Mouse (Mus musculus) urinary bladder, postnatal 4 days (tissue): Measurements from ENCODE around the gene Tmed1.
"Not testable (repeated sequence)": the region's sequence is repeated elsewhere in the genome, so short reads cannot be mapped to it uniquely, and the experiment has no call there.

Experiments
- DNase-seq, 2 experiments: peaks; one replicate each; pipeline ENCODE4 v3.0.0; 2021 to 2022; ENCODE audit warnings: low spot score in 2 of 2

Tmed1 gene

DNA sequence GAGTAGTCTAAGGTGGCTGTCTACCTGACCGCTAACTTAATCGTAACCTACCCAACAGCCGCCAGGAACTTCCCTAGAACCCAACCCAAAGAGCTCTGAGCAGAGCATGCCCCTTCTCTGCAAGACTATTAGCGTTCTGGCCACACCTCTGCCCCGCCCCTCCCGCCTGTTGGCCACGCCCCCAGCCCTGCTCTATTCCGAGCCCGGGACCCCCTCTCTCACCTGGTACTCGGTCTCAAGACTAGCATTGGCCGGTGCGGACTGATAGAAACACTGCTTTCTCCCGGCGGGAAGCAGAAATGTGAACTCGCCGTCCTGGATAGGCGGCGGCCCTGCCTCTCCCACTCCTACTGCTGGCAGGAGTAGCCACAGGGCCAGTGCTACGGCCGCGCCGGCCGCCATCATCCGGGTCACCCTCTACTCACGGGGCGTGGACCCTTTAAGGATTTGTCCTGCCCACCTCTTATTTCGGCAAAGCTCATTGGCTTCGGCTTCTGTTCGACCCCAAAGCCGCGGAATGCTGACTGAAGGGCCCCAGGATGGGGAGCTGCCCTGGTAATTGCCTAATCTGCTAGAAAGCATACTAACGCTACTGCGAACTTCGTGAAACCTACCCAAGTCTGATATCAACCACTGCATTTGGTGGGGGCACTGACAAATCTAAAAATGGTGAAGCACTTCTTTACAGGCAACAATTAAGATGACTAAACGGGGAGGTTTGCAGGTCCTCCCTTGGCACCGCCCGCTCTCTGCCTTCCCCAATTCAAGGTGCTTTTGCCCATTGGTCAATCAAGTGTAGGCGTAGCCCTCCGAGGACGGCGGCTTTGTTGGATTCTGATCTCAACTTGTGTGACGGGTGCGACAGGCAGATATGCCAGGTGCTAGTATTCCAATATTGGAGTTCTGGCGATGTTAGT is at the start of gene Tmed1:
Tmed1 (minus strand) TSS at position 481 of the 917 bp plus-strand sequence.
- DNase-seq, result peak; percentile 92 to 93

DNA sequence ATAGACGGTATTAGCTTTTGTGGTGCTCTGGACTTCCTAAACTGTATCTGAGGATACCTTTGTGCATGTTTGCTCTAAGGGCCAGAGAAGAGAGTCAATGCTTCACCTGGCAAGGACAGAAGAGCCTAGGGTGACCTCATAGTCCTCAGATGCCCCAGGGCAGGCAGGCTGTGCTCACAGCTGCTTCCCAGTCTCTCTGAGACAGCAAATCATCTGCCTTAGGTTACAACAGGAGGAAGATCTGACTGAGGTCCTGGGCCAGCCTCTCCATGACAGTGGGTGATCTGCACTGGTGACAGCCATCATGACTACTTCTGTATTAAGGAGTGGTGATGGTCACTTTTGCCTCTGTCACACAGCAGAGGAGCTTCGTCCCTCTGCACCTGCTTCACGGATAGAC is 49.1 kb upstream of the Tmed1 start:
- DNase-seq, result no peak

DNA sequence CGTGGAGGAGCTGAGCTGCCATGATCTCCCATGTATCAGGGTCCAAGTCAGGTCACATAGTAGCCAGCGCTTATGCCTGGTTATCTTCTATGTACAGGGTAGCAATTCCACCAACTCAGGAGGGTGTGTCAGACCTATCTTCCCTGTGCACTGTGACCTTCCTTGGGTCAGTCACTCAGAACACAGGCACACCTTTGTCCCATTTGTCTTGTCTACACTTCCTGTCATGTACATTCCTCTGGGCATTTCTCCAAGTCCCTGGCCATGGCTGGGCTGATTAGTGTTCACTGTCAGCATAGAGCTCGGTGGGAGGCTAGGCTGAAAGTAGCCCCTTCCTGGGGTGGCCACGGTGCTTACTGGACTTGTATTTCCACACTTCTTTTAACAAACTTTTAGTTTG is 48.3 kb upstream of the Tmed1 start:
- DNase-seq, result no peak

DNA sequence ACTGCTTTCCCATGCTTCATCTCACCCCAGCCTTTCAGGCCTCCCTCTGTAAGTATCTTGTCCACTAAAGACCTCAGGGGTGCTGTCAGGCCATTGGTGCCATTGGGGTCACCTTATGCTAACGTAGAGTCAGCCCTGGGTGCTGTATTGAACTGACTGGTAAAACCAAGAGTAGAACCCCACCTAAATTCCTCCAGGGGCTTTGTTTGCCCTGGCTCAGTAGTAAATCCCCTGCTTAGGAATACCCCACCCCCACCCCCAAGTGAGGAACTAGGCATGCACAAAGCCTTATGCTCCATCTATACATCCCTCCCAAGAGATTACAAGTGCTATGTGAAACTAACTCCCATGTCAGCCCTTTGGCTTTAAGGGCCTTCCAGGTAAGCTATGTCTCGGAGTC is 47.5 kb upstream of the Tmed1 start:
- DNase-seq, result no peak

DNA sequence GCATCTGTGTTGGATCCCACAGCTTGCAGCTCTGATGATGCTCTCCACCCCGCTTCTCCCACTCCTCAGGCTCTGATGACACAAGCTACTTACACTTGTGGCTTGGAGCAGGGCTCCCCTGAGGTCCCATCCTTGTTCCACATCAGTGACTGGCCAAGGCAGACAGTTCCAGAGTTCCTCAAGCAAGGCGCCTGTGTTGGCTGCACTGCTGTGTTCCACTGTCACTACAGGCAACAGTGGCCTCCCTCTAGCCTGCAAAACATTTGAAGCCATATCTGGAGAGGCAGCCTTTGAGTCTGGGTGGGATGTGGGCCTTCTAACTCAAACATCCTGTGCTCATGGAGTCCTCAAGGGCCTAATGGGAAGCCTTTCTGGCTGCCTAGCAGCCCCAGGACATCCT is 46.9 kb upstream of the Tmed1 start:
- no peak for DNase-seq

DNA sequence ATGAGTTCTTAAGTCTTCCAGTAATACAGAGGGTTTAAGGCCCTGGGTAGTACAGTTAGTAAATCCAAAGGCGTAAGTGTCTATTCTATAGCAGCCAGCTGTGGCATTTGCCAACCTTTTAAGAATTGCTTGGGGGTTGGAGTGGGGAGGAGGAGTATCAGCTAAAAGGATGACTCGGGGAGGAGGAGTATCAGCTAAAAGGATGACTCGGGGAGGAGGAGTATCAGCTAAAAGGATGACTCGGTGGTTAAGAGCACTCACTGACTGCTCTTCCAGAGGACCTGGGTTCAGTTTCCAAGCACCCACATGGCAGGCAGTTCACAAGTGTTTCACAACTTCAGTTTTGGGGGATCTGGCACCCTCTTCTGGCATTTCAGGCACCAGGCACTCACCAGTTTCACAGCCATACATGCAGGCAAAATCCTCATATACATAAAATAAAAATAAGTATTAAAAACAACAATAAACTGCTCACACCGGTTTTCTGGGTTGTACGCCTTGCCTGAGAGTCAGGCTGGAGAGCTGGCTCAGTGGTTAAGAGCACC is 45.2 kb upstream of the Tmed1 start:
- DNase-seq, result no peak

DNA sequence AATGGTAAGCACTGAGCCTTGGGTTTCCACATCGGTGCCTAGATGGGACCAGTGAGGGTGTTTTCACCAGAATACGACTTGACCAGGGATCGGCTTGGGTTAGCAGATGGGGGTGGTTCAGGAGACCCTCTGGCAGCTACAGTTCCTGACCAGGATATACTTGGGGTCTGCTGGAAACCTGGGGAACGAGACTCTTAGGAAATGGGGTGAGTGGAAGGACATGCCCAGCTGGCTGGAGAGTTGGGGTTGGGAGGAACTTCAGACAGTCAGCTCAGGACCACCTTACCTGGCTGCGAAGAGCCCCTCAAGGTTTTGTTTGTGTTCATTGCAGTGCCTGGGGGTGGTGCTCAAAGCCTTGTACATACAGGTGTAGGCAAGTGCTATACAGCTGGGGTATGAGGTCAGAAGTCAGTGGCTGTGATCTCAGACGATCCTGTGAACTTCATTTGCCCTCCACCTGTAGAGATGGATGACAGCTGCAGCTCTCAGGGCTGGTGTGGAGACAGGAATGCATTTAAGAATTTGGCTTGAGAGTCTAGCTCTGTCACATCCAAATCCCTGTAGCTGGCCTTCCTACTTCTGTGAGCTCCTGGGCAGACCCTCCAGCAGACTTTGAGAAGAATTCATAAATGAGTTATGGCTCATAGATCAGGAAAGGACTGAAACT is 43.7 kb upstream of the Tmed1 start:
- DNase-seq, result no peak

DNA sequence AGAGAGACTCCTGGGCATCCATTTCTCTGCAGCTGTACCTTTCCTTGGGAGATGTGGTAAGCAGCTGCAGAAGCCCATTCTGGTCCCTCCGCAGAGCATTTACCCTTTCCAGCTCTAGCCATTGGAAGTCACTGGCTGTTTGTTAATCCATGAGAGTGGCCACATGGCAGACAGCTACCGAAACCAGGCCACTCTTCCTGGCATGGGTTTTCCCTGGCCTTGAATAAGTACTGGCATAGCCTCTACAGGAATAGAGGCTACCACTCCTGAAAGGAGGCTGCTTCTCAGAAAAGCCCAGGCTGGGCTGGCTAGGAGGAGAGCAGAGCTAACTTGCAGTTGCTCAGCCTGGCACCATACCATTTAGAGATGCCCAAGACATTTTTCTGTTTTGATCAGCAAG is 41.0 kb upstream of the Tmed1 start:
- no peak for DNase-seq

DNA sequence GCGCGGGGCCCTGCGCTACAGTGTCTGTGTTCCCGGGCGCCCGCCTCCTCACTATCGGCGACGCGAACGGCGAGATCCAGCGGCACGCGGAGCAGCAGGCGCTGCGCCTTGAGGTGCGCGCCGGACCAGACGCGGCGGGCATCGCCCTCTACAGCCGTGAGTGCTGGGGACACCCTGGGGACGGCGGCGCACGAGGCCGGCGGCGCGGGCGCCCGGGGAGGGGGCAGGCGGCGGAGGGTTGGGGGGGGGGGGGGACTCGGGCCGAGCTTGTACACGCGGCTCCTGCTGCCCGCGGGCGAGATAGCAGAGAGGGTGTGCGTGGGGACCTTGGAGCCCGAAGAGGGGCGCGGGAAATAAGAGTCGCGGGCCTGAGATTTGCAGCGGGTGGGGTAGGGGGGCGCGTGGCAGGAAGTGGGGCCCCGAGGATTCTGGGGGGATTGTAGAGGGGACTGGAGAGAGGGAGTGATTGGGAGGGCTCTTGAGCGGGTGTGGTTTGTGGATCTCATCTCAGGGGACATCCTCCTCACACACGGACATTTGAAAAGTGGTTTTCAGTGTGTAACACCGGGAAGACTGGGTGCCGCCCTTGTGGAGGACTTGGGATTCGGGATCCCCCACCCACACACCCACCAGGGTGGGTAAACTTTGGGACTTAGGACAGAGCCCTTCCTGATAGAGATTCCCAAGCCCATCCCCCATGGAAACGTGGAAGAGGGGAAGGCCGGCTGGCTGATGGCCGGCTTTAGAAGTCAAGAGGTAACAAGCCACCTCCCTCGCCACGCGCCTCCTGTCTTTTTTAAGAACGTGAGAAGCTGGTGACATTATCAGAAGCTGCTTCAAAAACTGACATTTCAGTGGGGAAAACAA is 37.3 kb upstream of the Tmed1 start:
- peak; percentile 25 to 65 for DNase-seq

DNA sequence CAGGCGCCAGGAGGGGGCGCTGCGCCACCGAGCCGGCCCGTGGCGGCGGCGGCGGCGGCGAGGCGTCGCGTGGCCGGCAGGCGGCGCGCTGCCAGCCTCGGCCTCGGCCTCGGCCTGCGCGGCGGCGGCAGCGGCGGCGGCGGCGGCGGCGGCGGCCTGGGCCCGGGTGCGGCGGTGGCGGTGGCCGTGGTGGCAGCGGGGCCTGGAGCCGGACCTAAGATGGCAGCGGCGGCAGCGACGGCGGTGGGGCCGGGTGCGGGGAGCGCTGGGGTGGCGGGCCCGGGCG is 36.7 kb upstream of the Tmed1 start, which contains the start of gene Carm1:
Carm1 (plus strand) TSS at position 106 of the 286 bp plus-strand sequence.
- DNase-seq, result no peak

DNA sequence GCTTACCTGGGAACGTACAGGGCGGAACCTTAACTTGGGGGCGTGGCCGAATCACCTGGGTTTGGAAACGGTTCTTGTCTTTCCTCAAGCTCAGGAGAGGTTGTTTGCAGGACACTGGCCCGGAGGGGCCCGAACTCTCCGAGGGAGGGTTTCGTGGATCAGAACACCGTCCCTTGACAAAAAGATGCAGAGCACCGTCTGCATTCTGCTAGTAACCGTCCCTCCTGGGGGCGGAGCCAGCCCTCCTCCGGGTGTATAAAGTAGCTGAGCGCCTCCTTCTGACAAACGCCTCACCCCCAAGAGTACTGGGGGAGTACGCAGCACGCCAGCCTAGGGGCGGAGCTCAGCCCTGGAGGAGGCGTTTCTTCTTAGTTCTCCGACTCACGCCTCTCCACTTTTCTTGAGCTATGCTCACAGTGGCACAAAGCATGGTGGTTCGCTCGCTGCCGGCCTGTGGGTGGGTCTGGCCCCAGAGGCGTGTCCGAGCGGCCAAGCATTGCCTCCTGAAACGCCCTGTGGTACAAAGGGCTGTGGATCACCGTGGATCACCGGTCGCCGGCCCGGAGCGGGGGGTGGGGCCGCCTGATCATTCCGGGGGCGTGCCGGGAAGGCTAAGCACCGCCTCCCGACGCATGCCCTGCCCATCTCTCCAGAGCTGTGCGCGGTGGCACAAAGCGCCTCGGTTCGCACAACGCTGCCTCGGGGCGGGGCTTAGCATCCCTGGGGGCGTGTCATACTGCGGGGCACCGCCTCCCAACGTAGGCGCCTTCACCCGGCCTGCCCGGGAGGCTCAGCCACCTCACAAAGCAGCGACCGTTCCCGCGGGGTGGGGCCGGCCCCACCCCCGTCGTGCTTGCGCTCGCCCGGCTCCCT is 36.1 kb upstream of the Tmed1 start:
- DNase-seq, result peak; percentile 99 to 100

DNA sequence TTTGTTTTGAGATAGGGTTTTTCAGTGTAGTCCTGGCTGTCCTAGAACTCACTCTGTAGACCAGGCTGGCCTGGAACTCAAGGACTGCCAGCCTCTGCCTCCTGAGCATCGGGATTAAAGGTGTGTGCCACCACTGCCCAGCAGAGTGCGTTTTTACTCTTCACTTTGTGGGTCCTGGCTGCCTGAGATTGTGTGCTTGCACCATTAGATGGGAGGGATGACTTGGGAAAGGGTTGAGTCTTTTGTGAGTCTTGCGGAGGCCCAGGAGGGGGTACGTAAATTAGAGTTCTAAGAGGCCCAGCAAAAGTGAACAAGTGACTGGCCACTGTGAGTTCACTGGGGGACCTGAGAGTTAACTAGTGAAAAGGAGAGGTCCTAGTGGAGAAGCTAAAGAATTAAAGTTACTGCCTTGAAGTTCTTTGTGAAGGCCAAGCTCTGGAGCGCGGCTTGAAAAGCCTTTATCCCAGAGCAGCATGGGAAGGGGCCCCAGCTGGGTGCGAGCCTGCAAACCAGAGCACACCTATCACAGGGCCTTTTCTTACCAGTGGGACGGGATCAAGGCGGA is 35.4 kb upstream of the Tmed1 start:
- no peak for DNase-seq

DNA sequence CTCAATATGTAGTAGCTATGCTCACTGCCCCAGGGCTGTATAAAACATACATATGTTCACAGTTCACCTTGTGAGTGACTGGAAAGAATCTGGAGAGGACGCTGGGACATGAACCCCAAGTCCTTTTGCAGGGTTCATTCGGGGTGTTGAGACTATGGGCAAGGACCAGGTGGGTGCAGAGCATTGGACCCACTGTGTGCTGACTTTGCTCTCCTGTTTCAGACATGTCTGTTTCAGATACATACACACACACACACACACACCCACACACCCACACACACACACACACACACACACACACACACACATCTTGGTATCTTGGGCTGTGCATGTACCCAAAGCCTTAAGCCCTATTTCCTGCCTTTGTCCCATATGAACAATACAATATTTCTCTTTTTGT is 31.9 kb upstream of the Tmed1 start:
- DNase-seq, result not testable (repeated sequence)

DNA sequence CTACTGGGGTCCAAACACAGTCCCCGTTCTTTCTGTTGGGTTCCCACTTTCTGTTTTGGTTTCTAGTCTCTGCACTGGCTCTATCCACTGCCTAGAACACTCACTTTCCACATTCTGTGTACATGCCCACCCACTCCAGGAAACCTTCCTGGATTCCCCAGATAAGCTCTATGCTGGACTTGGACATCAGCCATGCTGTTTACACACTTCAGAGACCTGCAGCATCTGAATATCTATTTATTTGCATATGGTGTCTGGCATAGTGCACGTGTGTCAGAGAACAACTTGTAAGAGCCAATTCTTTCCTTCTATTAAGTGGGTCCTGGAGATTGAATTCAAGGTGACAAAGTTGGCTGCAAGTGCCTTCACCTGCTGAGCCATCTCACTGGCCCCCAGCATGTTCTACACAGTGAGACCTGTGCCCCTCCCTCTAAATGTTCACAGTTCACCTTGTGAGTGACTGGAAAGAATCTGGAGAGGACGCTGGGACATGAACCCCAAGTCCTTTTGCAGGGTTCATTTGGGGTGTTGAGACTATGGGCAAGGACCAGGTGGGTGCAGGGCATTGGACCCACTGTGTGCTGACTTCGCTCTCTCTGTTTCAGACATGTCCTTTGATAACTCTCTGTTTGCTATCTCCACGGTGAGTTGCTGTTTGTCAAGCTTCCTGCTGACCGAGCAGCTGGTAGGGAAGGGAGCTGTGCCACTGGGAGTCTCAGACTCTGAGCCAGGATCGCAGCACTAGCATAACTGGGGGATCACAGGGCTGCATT is 30.1 kb upstream of the Tmed1 start:
- DNase-seq, result no peak

DNA sequence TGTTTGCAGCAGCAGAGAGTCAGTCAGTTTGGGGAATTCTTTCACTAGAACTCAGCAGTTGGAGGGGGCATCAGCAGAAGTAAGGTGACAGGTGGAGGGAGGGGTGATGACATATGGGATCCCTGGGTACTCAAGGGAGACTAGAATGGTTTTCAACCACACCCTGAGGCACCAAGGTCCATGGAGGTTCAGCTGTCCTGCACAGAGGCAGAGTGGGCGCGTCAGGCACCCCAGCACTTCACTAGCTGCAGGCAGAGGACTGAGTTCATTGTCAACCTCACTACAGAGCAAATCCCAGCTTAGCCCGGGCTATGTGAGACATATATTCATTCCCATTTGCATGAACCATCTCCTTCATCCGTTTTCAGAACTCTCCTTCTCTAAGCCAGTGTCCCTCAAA is 27.0 kb upstream of the Tmed1 start:
- DNase-seq, result no peak

DNA sequence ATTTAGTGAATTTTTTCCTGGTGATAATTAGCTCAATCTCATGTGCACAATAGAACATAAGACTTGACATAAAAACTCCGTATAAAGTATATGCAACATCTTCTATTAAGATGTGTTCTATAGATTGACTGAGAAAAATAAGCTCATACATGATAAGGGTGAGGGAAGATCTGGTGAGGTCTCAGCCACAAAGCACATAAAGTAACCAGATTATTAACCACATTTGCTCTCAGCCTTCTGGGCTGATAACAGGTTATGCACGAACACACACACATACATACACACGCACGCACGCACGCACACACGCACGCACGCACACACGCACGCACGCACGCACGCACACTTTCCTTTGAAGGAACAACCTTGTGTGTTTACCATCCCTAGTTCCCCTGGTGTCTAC is 26.4 kb upstream of the Tmed1 start:
- DNase-seq, result no peak

DNA sequence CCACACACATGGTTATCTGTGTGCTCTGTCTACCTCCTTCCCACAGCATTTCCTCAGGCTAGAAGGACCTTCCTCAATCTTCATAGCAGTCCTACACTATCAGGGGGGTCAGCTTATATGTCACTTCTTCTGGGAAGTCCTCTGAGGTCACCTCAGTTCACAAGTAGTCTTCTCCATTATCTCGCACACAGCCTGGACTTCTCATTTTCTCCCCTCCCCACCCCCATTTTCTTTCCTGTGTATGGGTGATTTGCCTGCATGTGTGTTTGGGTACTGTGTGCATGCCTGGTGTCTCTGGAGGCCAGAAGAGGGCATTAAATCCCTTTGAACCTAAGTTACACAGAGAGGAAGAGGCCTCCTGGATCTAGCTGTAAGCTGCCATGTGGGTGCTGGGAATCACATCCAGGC is 17.9 kb upstream of the Tmed1 start:
- no peak for DNase-seq

DNA sequence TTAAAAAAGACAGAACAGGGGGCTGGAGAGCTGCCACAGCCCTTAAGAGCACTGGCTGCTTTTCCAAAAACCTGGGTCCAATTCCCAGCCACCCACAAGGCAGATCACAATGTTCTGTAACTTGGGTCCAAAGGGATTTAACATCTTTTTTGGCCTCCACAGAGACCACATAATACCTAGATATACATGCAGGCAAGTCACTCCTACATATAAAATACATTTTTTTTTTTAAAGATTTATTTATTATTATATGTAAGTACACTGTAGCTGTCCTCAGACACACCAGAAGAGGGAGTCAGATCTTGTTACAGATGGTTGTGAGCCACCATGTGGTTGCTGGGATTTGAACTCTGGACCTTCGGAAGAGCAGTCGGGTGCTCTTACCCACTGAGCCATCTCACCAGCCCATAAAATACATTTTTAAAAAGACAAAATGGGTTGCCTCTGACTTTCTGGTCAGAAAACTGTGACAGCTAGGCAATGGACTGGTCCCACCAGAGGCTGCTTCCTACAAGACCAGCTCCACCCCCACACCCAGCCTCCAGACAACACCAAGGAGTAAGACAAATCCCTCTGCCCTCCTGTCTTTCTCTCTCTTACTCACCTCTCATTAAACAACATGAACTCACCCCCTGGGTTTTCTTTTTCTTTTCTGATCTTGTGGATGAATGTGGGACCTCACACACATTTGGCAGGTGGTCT is 17.2 kb upstream of the Tmed1 start:
- no peak for DNase-seq

DNA sequence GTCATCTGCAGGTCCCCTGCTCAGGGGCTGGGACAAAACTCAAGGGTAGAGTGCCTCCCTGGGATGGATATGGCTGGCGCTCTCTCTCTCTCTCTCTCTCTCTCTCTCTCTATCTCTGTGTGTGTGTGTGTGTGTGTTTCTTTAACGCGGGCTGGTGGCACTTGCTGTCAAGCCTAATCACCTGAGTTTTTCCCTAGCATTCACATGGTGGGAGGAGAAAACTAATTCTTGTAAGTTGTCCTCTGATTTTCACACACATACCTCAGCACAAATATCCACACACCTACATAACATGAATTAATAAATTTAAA is 16.5 kb upstream of the Tmed1 start:
- no peak for DNase-seq
